Mouse (Mus musculus): Measurements from ENCODE around the gene Inhbc. TPM values are rescaled to one million over a fixed set of nuclear protein-coding genes. Genes with fewer than 3 reads are reported as not detected.

The Inhbc gene
- total and polyA plus RNA-seq, 3 experiments, result 0.20 to 0.38 TPM; not detected in 1

GRCm38 (mm10) chr10:127311476-127312355, 58.5 kb downstream of the Inhbc start, which contains the start of gene Mars:
Gene Mars, minus strand, starts transcription at chr10:127311786.
- Histone ChIP-seq H3K36me3 (replicated peaks in 1 of 2; ENCODE audit: control insufficient read depth in 1 of 2, insufficient read depth in 1 of 2, low read length in 1 of 2) (peaks cover 30 to 32% of the 10 kb centered on the region in 2 experiments), H3K79me2 (replicated peaks; ENCODE audit: control insufficient read depth, extremely low read depth, insufficient read depth, poor library complexity, severe bottlenecking) (peaks cover 19% of the 10 kb centered on the region), H3K9ac (ENCODE audit: insufficient read depth, low read depth) (peak within 1 kb of the TSS; percentile 93), H3K27ac (ENCODE audit: insufficient read depth, low read depth) (peak within 1 kb of the TSS; percentile 91), H3K4me1 (ENCODE audit: control insufficient read depth in 1 of 2, insufficient read depth in 2 of 2) (peaks cover 5 to 17% of the 10 kb centered on the region in 2 experiments), H3K27me3 (replicated peaks) (no peaks in the 10 kb centered on the region), H3K4me2 (ENCODE audit: insufficient read depth, low read depth, poor library complexity, severe bottlenecking) (peak within 1 kb of the TSS; percentile 74), H3K9me3 (replicated peaks; ENCODE audit: low read length) (no peaks in the 10 kb centered on the region), H3K4me3 (replicated peaks in 1 of 3; ENCODE audit: low read depth in 2 of 3, low read length in 2 of 3, poor library complexity in 1 of 3) (peak within 1 kb of the TSS; percentile 80 to 97 (median 83))
- TF ChIP-seq MXI1 (IDR thresholded peaks at IDR 0.05; ENCODE audit: low read depth, low read length), result peak; percentile 78
- TF ChIP-seq ZNF384 (IDR thresholded peaks at IDR 0.05; ENCODE audit: low read depth, low read length), result no peak
- TF ChIP-seq NRF1 (IDR thresholded peaks at IDR 0.05; ENCODE audit: low read depth, low read length), result peak; percentile 47
- no peak for TF ChIP-seq PAX5 (IDR thresholded peaks at IDR 0.05; ENCODE audit: low read length)
- TF ChIP-seq ZMIZ1 (IDR thresholded peaks at IDR 0.05; ENCODE audit: low read depth, low read length), result peak; percentile 84
- no peak for TF ChIP-seq RCOR1 (conservative IDR thresholded peaks at IDR 0.05; ENCODE audit: low read depth, low read length)
- no peak for TF ChIP-seq ZC3H11A (IDR thresholded peaks at IDR 0.05; ENCODE audit: low read depth, low read length)
- peak; percentile 90 for TF ChIP-seq MAX (IDR thresholded peaks at IDR 0.05; ENCODE audit: low read length)
- no peak for TF ChIP-seq JUND (conservative IDR thresholded peaks at IDR 0.05; ENCODE audit: low read depth, low read length)
- TF ChIP-seq JUN (IDR thresholded peaks at IDR 0.05; ENCODE audit: insufficient read depth, low read depth, low read length), result no peak
- TF ChIP-seq CTCF (conservative IDR thresholded peaks at IDR 0.05 in 1 of 2, IDR thresholded peaks at IDR 0.05 in 1 of 2; ENCODE audit: low read depth in 2 of 2, low read length in 2 of 2), result no peak
- TF ChIP-seq MYC (IDR thresholded peaks at IDR 0.05; ENCODE audit: low read depth, low read length), result peak; percentile 69; the same call in 1 of the 2 replicates
- peak; percentile 69 for TF ChIP-seq NELFE (IDR thresholded peaks at IDR 0.05; ENCODE audit: low read depth, low read length)
- TF ChIP-seq MEF2A (IDR thresholded peaks at IDR 0.05; ENCODE audit: borderline replicate concordance, low read depth, low read length), result peak; percentile 45; the same call in 1 of the 2 replicates
- peak; percentile 45 for TF ChIP-seq ETS1 (conservative IDR thresholded peaks at IDR 0.05; ENCODE audit: low read depth, low read length)
- TF ChIP-seq CHD1 (IDR thresholded peaks at IDR 0.05; ENCODE audit: low read depth, low read length), result peak; percentile 83; the same call in 1 of the 2 replicates
- TF ChIP-seq SIN3A (IDR thresholded peaks at IDR 0.05; ENCODE audit: low read length), result peak; percentile 93
- TF ChIP-seq CHD2 (IDR thresholded peaks at IDR 0.05; ENCODE audit: low read length), result peak; percentile 12; the same call in 1 of the 2 replicates
- TF ChIP-seq HCFC1 (IDR thresholded peaks at IDR 0.05; ENCODE audit: low read depth, low read length), result peak; percentile 95
- no peak for TF ChIP-seq EP300 (IDR thresholded peaks at IDR 0.05; ENCODE audit: low read length)
- TF ChIP-seq IRF4 (IDR thresholded peaks at IDR 0.05; ENCODE audit: low read depth, low read length), result peak; percentile 77
- TF ChIP-seq MAFK (IDR thresholded peaks at IDR 0.05; ENCODE audit: insufficient replicate concordance, low read length), result 0 out of 2 replicates have a peak, but pooled peaks have one; percentile 56
- no peak for TF ChIP-seq RAD21 (IDR thresholded peaks at IDR 0.05; ENCODE audit: low read depth, low read length)
- TF ChIP-seq SMC3 (IDR thresholded peaks at IDR 0.05; ENCODE audit: low read depth, low read length), result no peak
- peak; percentile 9; the same call in 1 of the 2 replicates for TF ChIP-seq MAZ (IDR thresholded peaks at IDR 0.05; ENCODE audit: low read depth, low read length)
- TF ChIP-seq USF1 (IDR thresholded peaks at IDR 0.05; ENCODE audit: low read depth, low read length), result no peak; the same call in 1 of the 2 replicates
- TF ChIP-seq BHLHE40 (IDR thresholded peaks at IDR 0.05; ENCODE audit: low read depth, low read length), result peak; percentile 50
- TF ChIP-seq TCF12 (IDR thresholded peaks at IDR 0.05; ENCODE audit: low read depth, low read length), result peak; percentile 72
- TF ChIP-seq ZKSCAN1 (IDR thresholded peaks at IDR 0.05; ENCODE audit: borderline replicate concordance, low read depth, low read length), result no peak
- TF ChIP-seq USF2 (conservative IDR thresholded peaks at IDR 0.05; ENCODE audit: low read depth, low read length), result no peak; the same call in 1 of the 2 replicates
- peak; percentile 92 for TF ChIP-seq KAT2A (IDR thresholded peaks at IDR 0.05; ENCODE audit: insufficient replicate concordance, low read length)
- peak; percentile 66; the same call in 1 of the 2 replicates for TF ChIP-seq GABPA (IDR thresholded peaks at IDR 0.05; ENCODE audit: insufficient replicate concordance, low read depth, low read length)
- peak; percentile 49; the same call in 1 of the 2 replicates for TF ChIP-seq POLR2AphosphoS2 (IDR thresholded peaks at IDR 0.05; ENCODE audit: low read depth, low read length)
- TF ChIP-seq POLR2A (IDR thresholded peaks at IDR 0.05; ENCODE audit: low read depth, low read length), result peak; percentile 82
- TF ChIP-seq TBP (conservative IDR thresholded peaks at IDR 0.05; ENCODE audit: low read depth, low read length), result 0 out of 2 replicates have a peak, but pooled peaks have one; percentile 43
- TF ChIP-seq UBTF (IDR thresholded peaks at IDR 0.05; ENCODE audit: low read depth, low read length), result no peak
- peak; percentile 96 for TF ChIP-seq ELF1 (IDR thresholded peaks at IDR 0.05; ENCODE audit: low read depth, low read length)
- no peak; the same call in 1 of the 2 replicates for TF ChIP-seq E2F4 (IDR thresholded peaks at IDR 0.05; ENCODE audit: insufficient replicate concordance, low read depth, low read length)
- peak; percentile 97 for DNase-seq (ENCODE audit: extremely low read depth)
- in situ Hi-C loops (cut with MboI; ENCODE audit: low pct_ligation_motif_present, low pct_unique_long_range_greater_than_20kb, low sequenced_read_pairs) (no loop called here), dilution Hi-C loops (cut with MboI; ENCODE audit: extremely low pct_ligation_motif_present, extremely low pct_unique_long_range_greater_than_20kb, low sequenced_read_pairs) (no loop called here)
